Mouse (Mus musculus) Patski (cell line): Measurements from ENCODE around the gene Col16a1. TPM values are rescaled to one million over a fixed set of nuclear protein-coding genes. Genes with fewer than 3 reads are reported as not detected.
A peak's percentile ranks its signal among the peaks of the same experiment; 100 is the strongest.

Experiments used
- ATAC-seq: fragments of 100-300 bp; one replicate; pipeline ENCODE4 v1.8.0; 2021
- CTCF ChIA-PET: fragments of 350-600 bp; sonication (Branson Sonifier 250); formaldehyde crosslinking; loops from one replicate; lab custom pipeline; 2022; ENCODE audit warnings: inconsistent platforms; lab: Charles Lee
- POLR2A ChIA-PET: fragments of 350-600 bp; sonication (Branson Sonifier 250); formaldehyde crosslinking; loops from one replicate; lab custom pipeline; 2022; ENCODE audit warnings: antibody characterized with exemption, inconsistent platforms; lab: Charles Lee
- DNase-seq: peaks from one replicate; pipeline ENCODE4 v3.0.0-alpha.2; 2011; ENCODE audit warnings: low read depth, low spot score
- H3K27me3 ChIP-seq: fragments of 371-371 bp; one replicate; pipeline ENCODE4 v1.5.1; 2021
- CTCF ChIP-seq: fragments of 100-300 bp; IDR thresholded peaks from one replicate; pipeline ENCODE4 v1.5.1; 2021
- in situ Hi-C: fragments of 300-500 bp; cut with MboI; formaldehyde crosslinking; loops from 3 replicates; pipeline ENCODE4 v1.11.1; 2018; ENCODE audit warnings: low pct_unique_long_range_greater_than_20kb, mixed read lengths
- polyA plus RNA-seq: library from polyadenylated mRNA; unstranded; gene quantifications from one replicate; pipeline ENCODE4 v1.2.3, GENCODE M21; 2021

Col16a1 gene
- polyA plus RNA-seq, 1 experiment from 2014 or later, result 0.67 TPM

DNA sequence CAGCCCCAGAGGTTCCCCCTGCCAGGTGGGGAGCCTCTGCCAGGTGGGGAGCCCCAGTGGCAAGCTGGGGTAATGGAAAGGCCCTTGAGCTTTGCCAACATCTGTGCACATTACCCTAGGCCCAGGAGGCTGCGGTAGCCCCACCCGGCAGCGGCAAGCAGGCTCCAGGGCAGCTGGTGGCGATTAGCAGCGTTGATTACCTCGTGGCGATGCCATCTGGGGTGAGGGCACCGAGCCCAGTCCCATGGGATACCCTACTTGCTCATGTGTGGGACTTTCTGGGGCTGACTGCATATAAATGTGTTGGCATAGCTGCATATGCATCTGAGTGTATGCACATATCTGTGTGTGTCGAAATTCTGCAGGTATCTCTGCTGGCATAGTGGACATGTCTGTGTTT, 3.4 kb upstream of the Col16a1 start:
- ATAC-seq (no peak), DNase-seq (no peak)
- TF ChIP-seq CTCF, result no peak

DNA sequence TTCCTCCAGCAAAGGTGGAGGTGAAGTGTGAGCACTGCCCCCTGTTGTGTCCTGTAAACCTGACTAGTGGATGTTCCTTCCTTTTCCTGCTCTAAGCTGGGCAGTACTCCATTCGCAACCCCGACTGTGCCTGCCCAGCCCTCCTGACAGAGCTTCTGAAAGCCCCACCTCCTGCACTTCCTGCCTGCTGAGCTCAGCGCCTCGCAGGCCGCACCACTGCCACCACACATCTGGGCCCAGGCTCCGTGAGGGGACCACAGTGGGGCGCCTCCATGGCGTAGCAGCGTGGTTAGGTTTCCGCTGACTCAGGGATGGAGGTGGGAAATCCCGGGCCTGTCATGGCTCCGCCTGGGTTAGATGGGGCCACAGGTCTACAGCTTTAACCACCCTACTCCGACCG, 2.0 kb upstream of the Col16a1 start:
- CTCF ChIA-PET, result no interaction called here
- no peak for ATAC-seq
- TF ChIP-seq CTCF, result no peak
- no peak for DNase-seq
- in situ Hi-C loops, result no loop called here
- H3K27me3 ChIP-seq, result no peaks in the 10 kb centered on the region
- POLR2A ChIA-PET, result no interaction called here

More for the DNA sequence above, 3.4 kb upstream of the Col16a1 start:
- POLR2A ChIA-PET, result no interaction called here
- CTCF ChIA-PET, result no interaction called here
- in situ Hi-C loops, result no loop called here
- H3K27me3 ChIP-seq, result no peaks in the 10 kb centered on the region

DNA sequence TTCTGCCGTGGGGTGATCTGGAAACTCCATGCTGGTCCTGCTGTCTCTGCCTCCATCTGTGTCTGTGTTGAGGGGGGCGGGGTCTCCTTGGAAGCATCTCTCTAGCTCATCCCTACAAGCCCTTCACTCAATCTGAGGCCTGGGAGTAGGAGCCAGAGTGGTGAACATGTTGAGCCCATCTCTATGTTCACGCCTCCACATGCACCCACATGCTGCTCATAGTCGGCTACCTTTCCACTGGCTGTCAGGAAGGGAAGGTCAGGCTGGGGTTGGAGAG, 501 bp downstream of the Col16a1 start:
- CTCF ChIA-PET, result no interaction called here
- in situ Hi-C loops, result no loop called here
- ATAC-seq (no peak), DNase-seq (no peak)
- TF ChIP-seq CTCF, result no peak
- no peaks in the 10 kb centered on the region for H3K27me3 ChIP-seq
- POLR2A ChIA-PET, result interaction anchor here (0.7 kb wide), 1 partner anchor 581 kb away, joined by 3 read pairs; no protein-coding TSS in a partner anchor

DNA sequence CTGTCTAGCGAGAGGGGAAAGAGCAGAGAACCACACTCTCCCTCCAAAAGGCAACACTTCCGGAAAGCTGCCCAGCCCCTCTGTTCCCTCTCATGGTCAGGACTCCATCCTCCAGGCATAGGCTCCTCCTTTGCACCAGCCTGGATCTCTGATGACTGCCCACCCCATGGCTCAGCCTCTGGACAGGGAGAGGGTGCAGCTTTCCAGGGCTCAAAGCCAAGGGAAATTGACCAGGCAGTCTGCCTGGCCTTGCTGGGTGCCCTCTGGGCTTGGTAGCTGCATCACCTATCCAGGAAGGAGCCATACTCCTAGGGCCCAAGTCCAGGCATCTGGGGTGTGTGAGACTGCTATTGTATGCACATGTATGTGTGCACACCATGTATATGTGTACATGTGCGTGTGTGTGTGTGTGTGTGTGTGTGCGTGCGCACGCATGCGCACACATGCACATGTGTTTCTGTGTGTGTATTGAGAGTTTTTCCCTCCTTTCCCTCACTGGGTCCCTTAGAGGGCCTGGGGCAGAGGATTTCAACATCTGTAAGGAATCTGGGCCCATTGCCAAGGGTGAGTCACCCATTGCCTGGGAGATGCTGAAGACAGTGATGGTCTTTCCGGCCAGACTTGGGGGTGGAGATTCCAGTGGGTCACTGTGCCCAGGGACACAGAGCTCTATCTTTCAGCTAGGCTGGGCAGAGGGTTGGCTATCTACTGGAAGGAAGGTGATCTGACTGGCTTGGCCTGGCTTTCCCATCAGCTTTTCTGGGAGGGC, 2.6 kb downstream of the Col16a1 start:
- ATAC-seq, result peak; percentile 71

DNA sequence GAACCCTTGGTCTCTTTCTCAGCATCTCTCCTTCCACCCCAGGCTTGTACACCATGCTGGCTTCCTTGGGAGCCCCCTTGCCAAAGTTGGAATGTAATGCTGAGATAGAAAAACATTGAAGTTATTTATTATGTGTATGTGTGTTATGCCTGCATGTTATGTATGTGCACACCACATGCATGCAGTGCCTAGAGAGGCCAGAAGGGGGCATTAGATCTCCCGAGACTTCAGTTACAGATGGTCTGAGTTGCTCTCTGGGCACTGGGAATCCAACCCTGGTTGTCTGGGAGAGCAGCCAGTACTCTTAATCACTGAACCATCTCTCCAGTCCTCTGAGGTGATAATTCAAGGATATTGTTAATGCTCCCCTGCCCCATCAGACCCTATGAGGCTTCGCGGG, 4.6 kb downstream of the Col16a1 start:
- H3K27me3 ChIP-seq, result no peaks in the 10 kb centered on the region
- in situ Hi-C loops, result no loop called here
- DNase-seq (no peak), ATAC-seq (no peak)
- no peak for TF ChIP-seq CTCF
- ChIA-PET CTCF (interaction anchor here (1.3 kb wide), 1 partner anchor 16 kb away, joined by 3 read pairs; no protein-coding TSS in a partner anchor), POLR2A (interaction anchor here (1.5 kb wide), 1 partner anchor 16 kb away, joined by 3 read pairs; no protein-coding TSS in a partner anchor)

More for the DNA sequence above, 2.6 kb downstream of the Col16a1 start:
- TF ChIP-seq CTCF, result no peak
- POLR2A ChIA-PET, result interaction anchor here (1.5 kb wide), 1 partner anchor 12 kb away, joined by 3 read pairs; no protein-coding TSS in a partner anchor
- peak; percentile 91 for DNase-seq
- no peaks in the 10 kb centered on the region for H3K27me3 ChIP-seq
- in situ Hi-C loops, result no loop called here
- CTCF ChIA-PET, result interaction anchor here (1.0 to 1.5 kb wide), 3 partner anchors 23 to 30 kb away, joined by 3 to 4 read pairs (median 3); no protein-coding TSS in a partner anchor

DNA sequence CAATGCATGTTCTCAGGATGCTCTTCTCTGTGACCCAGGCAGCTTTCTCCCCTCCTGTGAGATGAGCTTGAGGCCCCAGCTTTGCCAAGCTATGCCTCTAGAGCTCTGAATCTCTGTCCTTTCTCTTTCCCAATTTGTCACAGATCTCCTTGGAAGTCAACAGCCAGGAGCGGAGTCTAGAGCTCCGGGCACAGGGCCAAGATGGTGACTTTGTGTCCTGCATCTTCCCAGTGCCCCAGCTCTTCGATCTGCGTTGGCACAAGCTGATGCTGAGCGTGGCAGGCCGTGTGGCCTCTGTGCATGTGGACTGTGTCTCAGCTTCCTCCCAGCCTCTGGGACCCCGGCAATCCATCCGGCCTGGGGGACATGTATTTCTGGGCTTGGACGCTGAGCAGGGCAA, 5.5 kb downstream of the Col16a1 start:
- DNase-seq (no peak), ATAC-seq (no peak)
- POLR2A ChIA-PET, result interaction anchor here (1.5 kb wide), 1 partner anchor 17 kb away, joined by 3 read pairs; no protein-coding TSS in a partner anchor
- in situ Hi-C loops, result no loop called here
- no peaks in the 10 kb centered on the region for H3K27me3 ChIP-seq
- CTCF ChIA-PET, result interaction anchor here (1.0 kb wide), 1 partner anchor 22 kb away, joined by 3 read pairs; no protein-coding TSS in a partner anchor
- TF ChIP-seq CTCF, result no peak

DNA sequence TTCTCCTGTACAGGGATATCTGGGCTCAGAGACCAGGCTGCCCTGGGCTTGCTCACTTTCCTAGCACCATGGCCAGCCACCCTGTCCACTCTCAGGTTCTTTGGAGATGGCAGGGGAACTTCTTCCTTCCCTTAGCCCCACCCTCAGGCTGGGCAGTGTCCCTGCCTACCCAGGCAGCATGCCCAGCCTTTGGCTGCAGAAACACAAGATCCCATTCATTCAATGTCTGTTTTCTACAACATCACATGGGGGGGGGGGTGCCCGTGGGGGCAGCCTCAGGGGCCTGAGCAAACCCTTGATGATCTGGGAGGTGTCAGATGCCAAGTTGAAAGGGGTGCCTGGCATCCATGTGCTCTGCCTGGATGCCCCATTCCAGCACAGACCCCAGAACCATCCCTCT, 7.1 kb downstream of the Col16a1 start:
- no peak for ATAC-seq
- ChIA-PET CTCF (no interaction called here), POLR2A (no interaction called here)
- H3K27me3 ChIP-seq, result no peaks in the 10 kb centered on the region
- DNase-seq, result no peak
- TF ChIP-seq CTCF, result no peak
- in situ Hi-C loops, result no loop called here

DNA sequence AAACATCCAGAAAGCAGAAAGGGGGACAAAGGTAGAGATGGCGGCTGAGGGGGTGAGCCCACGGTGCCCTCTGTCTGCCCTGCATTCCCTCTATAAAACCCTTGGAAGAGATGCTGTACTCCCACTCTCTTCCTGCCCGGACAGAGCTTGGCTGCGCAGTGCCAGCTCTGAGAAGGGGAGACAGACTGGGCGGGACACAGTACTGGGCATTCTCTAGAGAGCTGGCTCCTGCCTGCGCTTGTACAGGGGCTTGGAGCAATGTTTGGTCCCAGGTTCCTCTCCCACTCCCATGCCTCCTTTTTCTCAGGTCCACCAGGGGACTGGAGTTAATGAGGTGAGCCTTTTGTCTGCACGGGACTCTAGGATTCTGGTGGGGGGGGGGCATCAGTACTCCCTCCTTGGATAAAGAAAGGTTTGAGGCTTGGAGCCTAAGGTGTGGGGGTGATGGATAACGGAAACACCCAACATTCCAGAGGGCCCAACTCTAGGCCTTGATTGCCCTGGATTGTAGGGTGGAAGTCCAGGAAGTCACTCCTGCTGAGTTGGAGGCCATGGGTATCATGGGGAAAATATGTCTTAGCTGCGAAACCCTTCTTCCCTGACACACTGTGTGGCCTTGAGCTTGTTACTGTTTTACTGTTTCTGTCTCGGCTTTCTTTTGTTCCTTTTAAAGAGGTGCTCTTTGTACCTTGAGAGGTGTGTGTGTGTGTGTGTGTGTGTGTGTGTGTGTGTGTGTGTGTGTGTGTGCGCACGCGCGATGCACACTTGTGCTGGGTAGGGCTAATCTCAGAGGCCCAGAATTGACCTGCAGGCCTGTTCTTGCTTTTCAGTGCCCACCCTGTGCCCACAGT, 7.7 kb downstream of the Col16a1 start:
- in situ Hi-C loops, result no loop called here
- TF ChIP-seq CTCF, result no peak
- ChIA-PET CTCF (no interaction called here), POLR2A (no interaction called here)
- ATAC-seq (no peak), DNase-seq (no peak)
- no peaks in the 10 kb centered on the region for H3K27me3 ChIP-seq

DNA sequence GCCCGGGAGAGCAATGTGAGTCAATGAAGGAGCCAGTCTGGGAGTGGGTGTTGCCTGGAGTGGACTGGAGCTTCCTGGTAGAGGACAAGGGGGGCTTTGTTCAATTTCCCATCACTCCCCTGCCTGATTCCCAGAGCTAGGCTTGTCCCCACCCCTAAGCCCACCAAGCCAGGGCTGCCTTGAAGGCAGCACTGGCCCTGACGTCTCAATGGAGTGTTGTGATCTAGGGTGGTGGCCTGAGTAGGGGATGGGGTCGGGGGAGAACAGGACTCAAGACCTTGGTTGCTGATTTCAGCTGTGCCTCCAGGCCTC, 8.3 kb downstream of the Col16a1 start:
- no peak for TF ChIP-seq CTCF
- ATAC-seq, result no peak
- in situ Hi-C loops, result no loop called here

DNA sequence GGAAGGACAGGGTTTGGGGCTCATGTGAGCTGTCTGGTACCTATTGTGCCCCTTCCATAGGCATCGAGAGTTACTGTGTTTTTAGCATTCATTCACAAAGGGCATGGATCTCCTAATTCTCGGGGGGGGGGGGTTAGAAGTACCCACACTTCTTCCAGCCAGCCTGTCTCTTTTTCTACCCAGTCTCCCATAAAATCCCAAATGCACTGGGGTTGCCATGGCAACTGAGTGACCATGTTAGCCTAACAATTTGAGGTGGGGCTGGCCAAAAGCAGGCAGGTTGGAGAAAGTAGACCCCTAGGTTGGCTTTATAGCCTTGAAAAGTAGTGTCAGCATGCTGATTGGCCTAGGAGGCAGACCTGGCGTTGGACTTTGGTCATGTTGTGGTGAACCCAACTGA, 8.8 kb downstream of the Col16a1 start:
- DNase-seq, result no peak
- ChIA-PET CTCF (no interaction called here), POLR2A (no interaction called here)
- no peak for TF ChIP-seq CTCF
- no peaks in the 10 kb centered on the region for H3K27me3 ChIP-seq
- ATAC-seq, result no peak
- in situ Hi-C loops, result no loop called here

More for the DNA sequence above, 8.3 kb downstream of the Col16a1 start:
- POLR2A ChIA-PET, result no interaction called here
- CTCF ChIA-PET, result no interaction called here
- H3K27me3 ChIP-seq, result no peaks in the 10 kb centered on the region
- no peak for DNase-seq

DNA sequence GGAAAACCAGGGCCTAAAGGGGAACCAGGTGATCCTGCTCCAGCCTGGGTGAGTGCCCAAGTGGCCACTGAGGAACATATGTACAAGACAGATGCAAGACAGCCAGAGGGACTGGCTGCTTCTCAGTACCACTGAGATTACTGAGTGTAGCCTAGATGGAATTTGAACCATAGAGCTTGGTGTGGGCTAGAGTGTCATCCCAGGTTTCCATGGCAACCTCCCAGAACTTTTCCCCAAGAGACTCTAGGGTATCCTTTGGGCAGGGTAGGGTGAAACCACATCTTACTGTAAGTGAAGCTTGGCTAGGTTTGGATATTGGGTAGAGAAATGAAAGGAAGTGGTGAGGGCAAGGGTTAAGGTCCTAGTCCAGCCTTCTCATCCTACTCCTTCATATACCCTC, 13.3 kb downstream of the Col16a1 start:
- in situ Hi-C loops, result no loop called here
- DNase-seq (no peak), ATAC-seq (no peak)
- no peak for TF ChIP-seq CTCF
- CTCF ChIA-PET, result no interaction called here
- H3K27me3 ChIP-seq, result no peaks in the 10 kb centered on the region
- POLR2A ChIA-PET, result no interaction called here
